Mouse (Mus musculus) cortical plate, adult 2 months (tissue): ENCODE data around the gene Frmd4a.

Source experiments
- CTCF ChIP-seq: fragments of 200-500 bp; IDR thresholded peaks from 2 replicates; pipeline ENCODE4 v1.5.1; 2011; ENCODE audit warnings: mild to moderate bottlenecking, control low read depth, low read length; ENCODE audit not compliant: insufficient read depth; ENCODE audit errors: extremely low read depth
- POLR2A ChIP-seq: fragments of 200-500 bp; IDR thresholded peaks from 2 replicates; pipeline ENCODE4 v1.6.1; 2011; ENCODE audit warnings: mild to moderate bottlenecking, low read length, control low read depth; ENCODE audit not compliant: insufficient read depth; ENCODE audit errors: extremely low read depth

DNA sequence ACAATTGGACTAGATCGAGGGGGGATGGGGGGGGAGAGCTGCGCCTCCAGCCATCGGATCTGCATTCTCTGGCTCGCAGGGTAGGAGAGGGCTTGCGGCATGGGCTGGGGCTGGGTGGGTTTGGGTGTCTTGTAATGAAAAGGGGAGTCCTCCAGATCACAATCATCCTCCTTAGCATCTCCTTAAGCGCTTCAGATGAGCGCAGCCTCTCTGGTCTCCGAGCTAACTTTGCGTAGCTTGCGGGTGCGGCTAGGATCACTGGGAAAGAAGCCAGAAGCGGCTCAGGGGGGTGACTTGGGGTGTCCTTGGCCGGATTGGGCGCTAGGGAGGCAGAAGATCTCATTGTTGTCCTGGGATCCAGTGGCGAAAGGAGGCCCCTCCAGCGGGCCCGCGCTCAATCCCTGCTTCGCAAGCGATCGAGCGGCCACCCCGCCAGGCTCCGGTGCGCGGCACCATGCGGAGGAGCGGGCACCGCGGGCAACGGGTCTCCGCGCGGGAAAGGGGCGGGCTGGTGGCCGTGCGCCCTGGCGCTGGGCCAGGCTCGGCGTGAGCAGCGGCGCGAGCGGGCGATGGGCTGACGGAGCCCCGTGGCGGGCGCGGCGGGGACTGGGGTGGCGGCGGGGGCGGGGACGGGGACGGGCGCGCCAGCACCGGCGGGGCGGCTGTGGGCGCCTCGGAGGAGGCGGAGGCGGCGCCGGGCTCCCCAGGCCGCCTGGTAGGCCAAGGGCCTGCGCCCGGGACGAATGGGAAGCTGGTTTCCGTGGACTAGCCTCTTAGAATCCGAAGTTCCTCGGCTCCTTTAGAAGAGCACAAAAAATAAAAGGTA is 383.5 kb downstream of the Frmd4a start:
- no peak for TF ChIP-seq CTCF
- no peak for TF ChIP-seq POLR2A
